Mouse (Mus musculus) lung, adult 2 months (tissue): ENCODE data around the gene Birc3.

Source experiments
- CTCF ChIP-seq: fragments of 200-500 bp; IDR thresholded peaks from 2 replicates; pipeline ENCODE4 v1.5.1; 2011; ENCODE audit warnings: mild to moderate bottlenecking, low read length, control low read depth; ENCODE audit not compliant: insufficient read depth
- POLR2A ChIP-seq: fragments of 200-500 bp; IDR thresholded peaks from 2 replicates; pipeline ENCODE4 v1.6.1; 2011; ENCODE audit warnings: low read depth, mild to moderate bottlenecking, control low read depth, low read length, borderline replicate concordance; ENCODE audit errors: extremely low read depth

GRCm38 (mm10) chr9:7828706-7829105 lies 44.3 kb downstream of the Birc3 start:
- no peak for TF ChIP-seq CTCF
- TF ChIP-seq POLR2A: no peak
